Mouse (Mus musculus) naive thymus-derived CD4-positive, alpha-beta T cell, adult 2 months (primary cell): ENCODE measurements at regions not wholly inside any gene's neighbourhood (a gene's known extent, or its start where the extent isn't known, plus 50 kb on each side); places are given as distances from the start of the nearest gene placed in this dataset.
A peak's percentile ranks its signal among the peaks of the same experiment; 100 is the strongest.

ENCODE experiments used
- DNase-seq: peaks from one replicate; pipeline ENCODE4 v3.0.0-alpha.2; 2011; ENCODE audit warnings: low read depth

DNA sequence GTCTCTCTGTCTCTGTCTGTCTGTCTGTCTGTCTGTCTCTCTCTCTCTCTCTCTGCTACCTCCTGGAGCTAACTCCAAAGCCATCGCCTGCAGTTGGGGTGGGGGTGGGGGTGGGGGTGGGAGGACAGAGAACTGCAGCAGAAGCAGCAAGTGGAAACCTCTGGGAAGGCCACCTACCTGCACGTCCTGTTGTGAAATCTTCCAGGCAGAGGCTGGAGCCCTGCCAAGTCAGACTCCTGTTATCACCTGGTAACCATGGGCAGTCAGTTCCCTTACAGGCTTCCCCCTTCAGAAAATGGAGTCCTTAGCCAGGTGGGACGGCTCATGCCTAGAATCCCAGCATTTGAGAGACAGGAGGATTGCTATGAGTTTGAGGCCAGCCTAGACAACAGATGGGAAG, 361.8 kb downstream of the Bcor start:
- DNase-seq = no peak

DNA sequence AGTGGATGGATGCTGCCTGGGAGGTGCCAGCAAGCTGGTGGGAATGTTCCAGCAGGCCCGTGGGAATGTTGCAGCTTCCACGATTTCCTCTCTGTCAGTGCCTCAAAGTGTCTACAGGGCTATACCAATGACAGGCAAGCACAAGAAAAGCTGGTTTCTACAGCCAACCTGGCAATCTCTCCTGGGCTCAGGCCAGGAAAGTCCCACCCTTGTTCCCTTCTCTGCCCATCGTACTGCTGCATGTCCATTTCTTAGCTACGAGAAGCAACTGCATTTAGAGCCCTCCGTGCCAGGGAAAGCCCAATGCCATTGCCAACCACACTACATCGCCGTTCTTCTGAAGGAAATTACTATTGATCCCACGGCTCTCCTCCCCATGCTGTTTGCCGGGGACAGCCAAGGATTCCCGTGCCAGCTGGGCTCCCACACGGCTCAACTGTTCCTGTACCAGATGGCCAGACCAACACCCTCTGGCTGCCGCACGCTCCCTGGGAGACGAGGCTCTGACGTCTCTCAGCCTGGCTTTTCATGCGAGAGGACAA, 359.7 kb downstream of the Bcor start:
- no peak for DNase-seq

DNA sequence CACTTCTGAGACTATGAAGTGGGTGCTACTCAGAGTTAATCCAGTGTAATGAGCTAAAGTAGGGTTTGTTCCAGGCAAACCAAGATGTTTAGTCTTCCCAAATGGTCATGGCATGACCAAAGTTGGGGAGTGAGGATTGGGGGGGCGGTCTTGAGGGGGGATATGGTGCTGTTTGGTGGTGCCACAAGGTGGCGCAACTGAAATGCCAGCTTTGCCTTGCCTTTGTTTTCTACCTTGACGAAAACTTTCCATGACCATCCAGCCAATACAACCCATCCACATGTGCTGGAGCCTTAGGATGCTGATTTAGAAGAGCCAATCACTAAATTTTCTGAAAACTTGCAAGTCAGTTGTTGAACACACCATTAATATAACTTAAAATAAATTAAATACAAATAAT, 358.9 kb downstream of the Bcor start:
- DNase-seq = peak; percentile 60

DNA sequence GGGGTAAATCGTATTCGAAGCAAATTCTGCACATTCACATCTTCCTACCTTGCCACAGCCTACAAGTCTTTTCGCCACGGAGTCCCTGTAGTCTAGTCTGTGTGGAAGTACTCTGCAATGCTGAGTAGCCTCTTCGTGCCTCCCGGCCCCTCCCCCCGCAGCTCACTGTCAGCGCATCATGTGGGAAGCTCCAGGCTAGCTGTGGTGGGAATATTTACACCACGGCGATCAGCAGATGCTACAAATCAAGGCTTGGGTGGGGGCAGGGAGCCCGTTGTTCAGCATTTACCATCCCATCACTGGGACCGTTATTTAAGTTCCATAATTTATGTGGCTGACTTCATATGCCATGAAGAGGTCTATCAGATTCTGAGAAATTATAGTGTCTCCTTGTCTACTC, 358.5 kb downstream of the Bcor start:
- no peak for DNase-seq

DNA sequence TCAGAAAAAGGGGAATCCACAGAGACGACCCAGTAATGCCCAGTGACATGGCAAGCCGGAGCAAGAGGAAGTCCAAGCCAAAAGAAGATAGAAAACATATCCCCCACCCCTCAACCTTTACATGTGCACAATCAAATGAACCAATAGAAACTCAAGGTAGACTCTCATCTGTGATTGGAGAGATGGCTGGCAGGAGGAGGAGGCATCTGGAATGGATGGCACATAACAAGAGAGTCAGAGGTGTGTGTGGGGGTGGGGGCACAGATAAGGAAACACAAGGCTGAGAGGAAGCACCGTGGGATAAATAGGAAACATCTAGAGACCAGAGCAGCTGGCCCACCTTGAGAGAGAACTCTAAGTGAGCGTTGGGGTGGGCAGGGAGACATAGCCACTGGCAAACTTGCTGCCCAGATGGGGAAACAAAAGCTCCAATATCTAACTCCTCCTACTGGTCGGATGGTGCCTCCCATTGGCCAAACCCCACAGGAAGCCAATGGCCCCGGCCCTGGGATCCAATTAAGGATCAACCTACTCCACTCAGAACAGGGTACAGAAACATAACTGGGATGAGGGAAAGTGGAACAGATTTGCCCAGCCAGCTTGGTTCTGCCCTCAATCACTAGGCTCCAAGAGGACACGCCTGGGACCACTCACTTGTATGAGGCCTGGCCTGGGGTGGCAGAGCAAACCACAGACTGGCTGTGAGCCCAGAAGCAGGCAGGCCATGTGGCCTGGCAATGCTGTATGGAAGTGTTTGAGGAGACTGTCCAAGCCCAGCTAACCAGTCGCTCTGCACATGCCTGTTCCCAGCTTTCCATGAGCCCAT, 357.9 kb downstream of the Bcor start:
- peak; percentile 11 for DNase-seq

DNA sequence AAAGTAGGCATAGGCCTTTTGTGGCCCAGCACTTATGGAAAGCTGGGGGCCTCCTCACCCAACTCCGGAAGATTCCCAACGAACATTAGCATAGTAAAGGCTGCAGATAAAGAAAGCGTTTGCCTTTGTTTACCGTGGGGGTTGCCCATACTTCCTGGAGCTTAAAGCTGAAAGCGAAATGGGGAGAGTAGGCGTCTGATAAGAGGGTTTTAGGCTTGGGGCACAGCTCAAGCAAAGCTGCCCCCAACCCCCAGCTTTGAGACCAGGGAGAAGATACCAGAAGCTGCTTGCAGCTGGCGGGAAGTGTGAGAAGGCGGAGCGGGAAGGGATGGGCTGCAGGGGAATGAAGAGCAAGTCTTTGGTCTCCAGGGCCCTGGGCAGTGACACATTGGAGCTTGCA, 356.9 kb downstream of the Bcor start:
- peak; percentile 8 for DNase-seq

DNA sequence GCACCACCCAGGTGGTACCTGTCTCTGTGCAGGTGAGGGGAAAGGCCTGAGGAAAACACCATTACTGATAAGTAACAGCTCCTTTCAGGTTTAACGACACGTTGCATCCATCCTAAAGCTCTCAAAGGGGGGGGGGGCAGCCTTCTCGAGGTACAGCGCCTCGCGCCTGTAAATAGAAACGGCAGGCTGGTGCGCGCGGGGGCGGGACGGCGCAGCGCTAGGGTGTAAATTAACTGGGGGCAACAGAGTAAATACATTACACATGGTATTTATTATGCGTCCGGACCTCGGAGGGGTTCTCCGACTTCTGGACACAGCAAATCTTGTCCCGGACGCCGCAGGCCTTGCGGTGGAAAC, 353.3 kb downstream of the Bcor start:
- DNase-seq = peak; percentile 8

DNA sequence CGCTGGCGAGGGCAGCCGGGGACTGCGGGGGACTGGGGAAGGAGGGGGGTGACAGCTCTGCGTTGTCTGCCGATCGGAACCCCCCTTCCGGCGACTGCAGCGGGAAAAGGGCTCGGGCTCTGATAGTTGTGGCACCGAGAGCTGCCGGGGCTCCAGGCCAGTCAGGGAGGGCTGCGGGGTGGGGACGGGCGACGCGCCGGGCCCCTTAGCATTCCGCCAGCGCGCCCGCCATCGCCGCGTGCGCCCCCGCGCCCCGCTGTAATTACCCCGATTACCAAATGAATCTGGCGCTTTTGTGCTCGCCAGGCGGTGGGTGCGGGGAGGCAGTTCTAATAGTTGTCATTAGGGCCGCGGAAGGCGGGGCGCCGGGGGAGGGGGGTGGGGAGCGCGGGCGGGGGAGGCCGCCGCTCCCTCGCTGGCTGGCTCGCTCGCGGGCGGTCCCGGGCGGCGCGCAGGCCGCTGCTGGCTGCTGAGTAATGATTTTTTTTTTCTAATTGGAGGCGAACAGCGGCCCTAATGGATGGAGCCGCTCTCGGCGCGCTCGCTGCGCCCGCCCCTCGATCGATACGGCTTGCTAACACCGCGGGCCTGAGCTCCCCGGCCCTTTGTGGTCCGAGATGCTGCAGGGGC, 352.8 kb downstream of the Bcor start:
- peak; percentile 9 for DNase-seq

DNA sequence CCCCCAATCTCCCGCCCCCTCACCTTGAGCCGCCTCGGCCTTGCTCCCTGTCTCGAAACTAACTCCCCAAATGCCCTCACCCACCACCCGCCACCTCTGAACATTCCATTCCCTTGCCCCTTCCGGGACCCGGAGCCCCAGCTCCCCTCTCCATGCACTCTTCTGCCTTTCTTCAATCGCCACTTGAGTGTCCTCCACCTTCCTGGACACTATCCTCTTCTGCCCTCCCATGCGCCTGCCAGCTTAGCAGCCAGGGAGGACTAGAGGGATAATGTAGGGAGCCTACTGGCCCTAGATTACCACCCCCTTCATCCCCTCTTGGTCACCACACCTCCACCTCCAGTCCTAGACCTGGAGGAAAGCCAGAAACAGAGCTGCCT, 352.3 kb downstream of the Bcor start:
- DNase-seq = no peak

DNA sequence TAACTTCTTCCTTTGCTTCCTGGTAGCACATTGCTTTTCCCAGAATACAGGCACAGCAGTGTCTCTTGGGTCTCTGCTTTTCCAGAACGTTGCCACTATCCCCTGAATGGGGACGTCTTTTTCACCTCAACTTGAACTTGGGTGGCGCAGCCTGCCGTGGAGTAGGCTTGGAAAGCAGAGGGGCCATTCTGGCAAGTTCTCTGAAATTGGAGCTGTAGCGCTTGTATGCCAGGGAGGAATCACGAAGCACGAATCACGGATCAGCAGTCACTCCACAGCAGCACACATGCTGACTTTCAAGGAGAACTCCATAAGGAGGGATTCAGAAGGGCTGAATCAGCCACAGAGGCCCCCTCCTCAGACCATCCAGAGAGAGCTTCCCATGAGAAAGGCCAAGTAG, 351.2 kb downstream of the Bcor start:
- no peak for DNase-seq

DNA sequence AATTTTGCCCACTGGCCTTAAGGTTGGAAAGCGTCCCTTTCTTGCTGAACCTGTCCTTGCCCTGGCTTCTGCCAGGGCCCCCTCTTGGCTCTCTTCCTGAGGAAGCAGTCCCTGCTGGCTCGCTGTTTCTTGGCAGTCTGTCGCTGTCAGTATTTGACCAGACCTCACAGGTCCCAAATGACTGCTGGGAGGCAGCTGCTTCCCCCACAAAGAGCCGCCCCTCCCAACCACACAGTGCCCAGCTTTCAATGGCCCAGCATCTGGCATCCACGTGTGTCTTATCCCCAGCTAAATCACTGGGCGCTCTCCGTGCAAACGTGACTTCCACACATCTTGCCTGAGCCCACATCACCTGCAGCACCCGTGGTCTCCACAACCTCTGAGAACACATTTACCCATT, 345.3 kb downstream of the Bcor start:
- DNase-seq = no peak

DNA sequence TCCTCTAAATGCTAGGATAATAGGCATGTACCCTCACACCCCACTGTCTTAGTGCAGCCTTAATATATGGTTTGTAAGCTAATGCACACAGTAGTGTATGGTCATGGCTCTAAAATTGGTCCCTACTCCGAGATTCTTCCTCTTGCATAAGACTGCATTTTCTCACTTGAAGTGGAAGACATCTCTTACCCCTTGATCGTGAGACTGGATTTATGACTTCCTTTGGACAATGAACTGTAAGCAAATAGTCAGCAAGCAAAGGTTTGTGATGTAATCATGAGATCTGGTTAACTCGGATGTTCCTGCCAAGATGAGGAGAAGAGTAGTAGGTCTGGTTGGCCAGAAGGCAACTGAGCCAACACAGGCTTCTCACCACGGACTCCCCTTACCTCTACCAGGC, 344.3 kb downstream of the Bcor start:
- no peak for DNase-seq

DNA sequence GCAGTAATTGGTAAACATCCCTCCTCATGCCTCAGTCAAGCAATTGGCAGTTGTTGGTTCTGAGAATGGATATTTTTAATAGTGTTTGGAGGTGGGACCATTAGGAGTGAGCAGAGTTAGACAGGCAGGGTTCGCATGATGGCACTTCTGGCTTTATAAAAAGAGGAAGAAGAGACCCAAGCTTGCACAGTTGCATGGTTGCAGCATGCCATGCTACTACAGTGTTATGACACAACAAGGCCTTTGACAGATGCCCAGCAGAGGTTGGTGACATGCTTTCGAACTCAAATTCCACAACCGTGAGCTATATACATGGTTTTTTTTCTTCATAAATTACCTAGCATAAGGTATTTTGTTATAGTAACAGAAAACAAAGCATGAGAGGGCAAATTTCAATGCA, 341.5 kb downstream of the Bcor start:
- no peak for DNase-seq

DNA sequence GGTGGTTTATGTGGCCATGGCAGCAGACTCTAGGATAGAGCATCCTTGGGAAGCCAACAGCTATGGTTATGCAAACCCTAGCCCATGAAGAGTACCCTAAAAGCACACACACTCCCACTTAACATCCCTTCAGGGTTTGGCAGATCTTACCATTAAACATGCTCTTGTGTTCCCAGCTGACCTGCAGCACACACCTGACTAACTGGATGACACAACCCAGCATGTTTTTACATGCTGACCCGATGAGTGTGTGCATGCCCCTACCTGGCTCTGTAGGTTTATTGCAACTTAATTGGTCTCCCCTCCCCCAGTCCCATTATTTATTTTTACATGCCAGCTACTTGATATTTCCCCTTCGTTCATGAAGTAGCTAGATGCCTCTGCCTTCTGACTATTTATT, 339.0 kb downstream of the Bcor start:
- no peak for DNase-seq

DNA sequence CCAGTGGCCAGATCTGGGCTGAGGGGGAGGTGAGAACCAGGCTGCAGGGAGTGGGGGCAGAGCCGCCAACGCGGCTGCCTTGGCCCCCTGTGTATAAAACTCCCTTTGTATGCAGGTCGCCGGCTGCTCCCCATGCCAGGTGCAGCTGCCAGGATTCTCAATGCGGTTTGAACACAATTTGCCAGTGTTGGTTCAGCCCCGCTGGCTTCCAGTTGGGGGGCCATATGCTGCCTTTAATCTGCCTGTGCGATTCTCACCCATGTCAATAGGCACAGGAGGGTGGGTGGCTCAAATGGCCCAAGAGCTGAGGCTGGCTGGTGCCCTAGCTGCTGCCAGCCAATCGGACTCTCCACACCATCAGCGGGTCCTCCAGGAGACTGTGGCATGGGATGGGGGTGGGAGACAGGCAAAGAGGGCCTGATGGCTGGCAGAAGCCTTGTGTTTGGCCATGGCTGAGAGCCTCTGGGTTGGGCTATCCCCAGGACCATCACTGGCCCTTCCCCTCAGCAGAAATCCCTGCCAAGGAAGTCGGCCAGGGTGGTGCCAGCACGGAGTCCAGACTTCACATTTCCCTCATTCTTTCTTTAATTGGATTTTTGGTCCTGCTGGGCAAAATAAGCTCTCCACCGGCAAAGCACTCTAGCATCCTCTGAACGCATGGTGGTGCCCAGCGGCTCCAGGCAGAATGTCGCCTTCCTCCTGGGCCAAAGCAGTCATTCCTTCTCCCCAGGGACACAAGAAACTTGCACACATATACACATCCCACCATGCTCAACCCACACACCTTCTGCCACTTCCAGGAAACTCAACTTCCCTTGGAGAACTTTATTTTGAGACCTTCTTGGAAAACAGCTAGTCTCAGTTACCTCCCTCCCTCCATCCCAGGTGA, 338.0 kb downstream of the Bcor start:
- no peak for DNase-seq

DNA sequence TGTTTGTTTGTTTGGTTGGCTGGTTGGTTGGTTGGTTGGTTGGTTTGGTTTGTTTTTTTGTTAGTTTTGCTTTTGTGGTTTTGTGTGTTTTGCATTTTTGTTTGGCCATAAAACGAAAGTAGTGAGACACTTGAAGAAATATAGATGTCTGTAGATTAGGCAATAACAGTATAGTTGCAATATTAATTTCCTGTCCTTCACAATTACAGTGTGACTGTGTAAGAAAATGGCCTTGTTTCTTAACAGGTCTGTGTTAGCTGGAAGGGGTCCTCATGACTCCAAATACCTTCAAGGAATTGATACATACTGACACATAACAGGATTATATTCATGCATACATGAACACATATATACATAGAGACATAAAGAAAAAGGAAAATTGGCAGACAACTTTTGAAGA, 334.2 kb downstream of the Bcor start:
- DNase-seq = no peak

DNA sequence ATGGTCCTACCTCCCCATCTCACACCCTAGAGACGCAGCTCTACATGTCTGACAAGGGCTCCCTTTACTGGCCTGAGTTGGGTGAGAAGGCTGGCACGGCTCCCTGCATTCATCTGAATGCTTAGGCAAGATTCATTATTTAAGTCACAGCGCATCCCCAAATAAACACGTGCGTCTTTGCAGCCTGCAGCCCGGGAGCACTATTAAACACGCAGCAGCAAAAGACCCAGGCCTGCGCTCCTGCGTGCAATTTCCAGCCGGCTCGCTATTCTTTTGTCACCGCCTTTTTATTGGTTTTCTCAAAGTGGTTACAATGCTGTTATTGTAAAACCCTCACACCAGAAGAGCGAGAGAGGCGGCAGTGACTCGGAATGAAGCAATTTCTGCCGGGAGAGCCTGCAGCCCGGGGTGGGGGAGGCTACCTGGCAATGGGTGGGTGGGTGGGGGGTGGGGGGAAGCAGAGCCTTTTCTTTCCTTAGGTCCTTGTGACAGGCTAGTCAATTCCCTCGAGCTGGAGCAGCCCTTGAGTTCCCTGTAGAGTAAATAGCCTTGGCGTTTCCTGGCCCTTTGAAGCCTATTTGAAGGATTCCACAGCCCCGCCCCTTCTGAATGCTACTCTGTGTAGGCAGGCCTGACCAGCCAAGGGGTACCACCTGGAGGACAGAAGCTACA, 333.3 kb downstream of the Bcor start:
- DNase-seq = no peak

DNA sequence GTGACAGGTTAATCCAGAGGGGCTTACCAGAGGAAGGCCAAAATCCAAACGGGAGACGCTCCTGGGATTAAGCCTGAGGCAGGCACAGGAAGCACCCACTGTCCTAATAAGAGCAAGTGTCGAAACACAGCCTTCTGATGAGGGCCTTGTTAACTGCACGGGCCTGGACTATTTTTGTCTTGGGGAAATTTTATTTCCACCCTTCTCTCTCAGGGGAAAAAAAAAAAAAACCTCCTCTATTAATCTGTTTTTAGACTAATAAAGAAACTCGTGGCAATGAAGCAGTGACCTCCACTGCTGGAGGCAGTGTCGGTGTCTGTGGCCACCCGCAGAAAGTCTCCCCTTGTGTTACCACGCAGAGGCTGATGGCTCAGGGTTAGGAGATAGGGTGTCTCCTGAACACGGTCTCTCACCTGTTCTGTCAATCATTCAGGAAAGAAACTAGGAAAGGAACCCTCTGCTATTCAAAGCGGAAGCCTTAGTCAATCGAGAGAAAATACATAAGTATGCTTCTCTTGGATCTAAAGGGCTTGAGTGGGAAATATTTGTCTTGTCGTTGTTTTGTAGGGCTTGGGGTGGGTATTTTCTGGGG, 330.6 kb downstream of the Bcor start:
- no peak for DNase-seq

DNA sequence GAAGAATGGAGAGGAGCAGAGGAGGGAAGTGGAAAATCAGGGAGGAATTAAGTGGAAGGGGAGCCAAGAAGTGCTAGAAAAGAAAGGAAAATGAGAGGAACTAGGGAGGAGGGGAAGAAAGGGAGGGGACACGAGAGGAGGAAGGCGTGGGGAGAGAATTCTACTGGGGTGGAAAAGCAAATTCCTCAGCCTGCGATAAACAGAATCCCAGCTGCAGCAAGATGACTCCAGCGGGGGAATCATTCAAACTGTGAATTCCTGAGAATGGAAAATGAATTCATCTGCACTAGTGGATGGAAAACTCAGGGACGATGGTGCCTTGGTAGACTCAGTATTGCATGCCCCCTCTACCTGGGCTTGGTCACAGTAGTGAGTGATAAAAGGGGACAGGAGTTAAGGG, 322.6 kb downstream of the Bcor start:
- DNase-seq = no peak

DNA sequence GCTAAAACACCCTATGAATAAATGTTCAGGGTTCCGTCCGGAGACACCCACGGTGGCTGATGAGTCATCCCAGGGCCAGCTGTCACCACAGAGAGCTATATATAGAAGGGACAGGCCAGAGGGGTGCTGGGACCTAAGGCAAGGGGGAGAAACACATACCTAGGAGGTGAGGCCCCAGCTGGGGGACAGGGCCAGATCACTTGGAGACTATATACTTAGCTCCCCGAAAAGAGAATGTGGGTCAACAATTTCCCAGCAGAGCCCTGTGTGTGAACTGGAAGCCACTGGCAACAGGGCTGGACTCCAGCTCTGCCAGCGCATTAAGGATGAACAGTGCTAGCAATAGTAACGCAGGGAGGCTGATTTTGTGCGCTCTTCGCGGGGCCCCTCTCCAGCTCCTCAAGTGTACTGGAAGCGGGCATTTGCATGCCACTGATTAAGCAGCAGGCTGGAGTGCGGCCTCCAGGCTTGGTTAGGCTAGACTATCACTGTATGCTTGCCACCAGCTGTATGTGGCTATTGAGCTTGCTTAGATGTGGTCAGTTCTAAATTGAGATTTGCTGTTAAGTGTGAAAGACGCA, 320.4 kb downstream of the Bcor start:
- DNase-seq = no peak

DNA sequence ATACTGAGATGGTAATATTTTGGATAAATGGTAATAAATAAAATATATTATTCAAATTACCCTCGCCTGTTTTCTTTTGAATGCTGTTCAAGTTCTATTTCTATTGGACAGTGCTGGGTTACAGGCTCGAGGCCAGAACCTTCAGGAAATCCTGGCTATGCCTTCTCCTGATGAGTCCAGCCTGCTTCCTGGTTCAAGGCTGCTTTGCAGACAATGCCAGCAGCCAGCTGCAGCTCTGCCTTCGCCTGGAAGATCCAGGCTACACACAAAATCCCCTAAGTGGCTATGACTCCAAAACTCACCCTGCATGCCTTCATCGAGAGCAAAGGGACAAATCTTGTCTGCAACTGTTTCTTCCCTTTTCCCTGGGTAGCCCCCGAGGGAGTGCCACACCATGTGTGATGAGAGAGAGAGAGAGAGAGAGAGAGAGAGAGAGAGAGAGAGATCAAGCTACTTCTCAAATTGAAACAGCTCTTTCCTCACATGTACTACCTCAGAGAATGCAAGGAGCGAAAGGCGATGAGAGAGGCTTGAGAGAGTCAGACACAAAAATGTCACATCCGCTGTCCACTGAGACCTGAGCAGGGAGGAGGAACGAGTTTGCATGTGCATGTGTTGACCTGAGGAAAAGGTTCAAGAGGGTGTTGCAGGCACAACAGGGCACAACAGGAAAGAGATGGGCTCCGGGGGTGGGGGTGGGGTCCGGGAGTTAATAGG, 319.7 kb downstream of the Bcor start:
- no peak for DNase-seq
